Mouse (Mus musculus) heart, embryonic 15.5 days (tissue): ENCODE data around the gene Sned1. TPM values are rescaled to one million over a fixed set of nuclear protein-coding genes. Genes with fewer than 3 reads are reported as not detected.
A peak's percentile ranks its signal among the peaks of the same experiment; 100 is the strongest.

Experiments
- ATAC-seq: fragments of 200-750 bp; cut with Nextera tagmentation; replicated peaks from 2 replicates; pipeline ENCODE4 v1.8.0; 2017; ENCODE audit warnings: low read depth, moderate TSS enrichment; ENCODE audit not compliant: insufficient number of reproducible peaks, insufficient read depth, low FRiP score
- H3K27ac ChIP-seq: fragments of 300-500 bp; sonication (generic); 2 replicates; pipeline ENCODE4 v1.5.1; 2015; ENCODE audit warnings: mild to moderate bottlenecking, inconsistent platforms
- H3K27me3 ChIP-seq: fragments of 300-500 bp; sonication (generic); 2 replicates; pipeline ENCODE4 v1.6.1; 2015; ENCODE audit warnings: inconsistent platforms
- H3K36me3 ChIP-seq: fragments of 300-500 bp; sonication (generic); 2 replicates; pipeline ENCODE4 v1.6.1; 2015; ENCODE audit warnings: mild to moderate bottlenecking, inconsistent platforms
- H3K4me1 ChIP-seq: fragments of 300-500 bp; sonication (generic); replicated peaks from 2 replicates; pipeline ENCODE4 v1.6.1; 2015; ENCODE audit warnings: inconsistent platforms
- H3K4me2 ChIP-seq: fragments of 300-500 bp; sonication (generic); 2 replicates; pipeline ENCODE4 v1.6.1; 2015; ENCODE audit warnings: inconsistent platforms, mild to moderate bottlenecking, moderate library complexity
- H3K4me3 ChIP-seq: fragments of 300-500 bp; sonication (generic); 2 replicates; pipeline ENCODE4 v1.5.1; 2015; ENCODE audit warnings: mild to moderate bottlenecking, inconsistent platforms
- H3K9ac ChIP-seq: fragments of 300-500 bp; sonication (generic); 2 replicates; pipeline ENCODE4 v1.6.1; 2015; ENCODE audit warnings: mild to moderate bottlenecking, inconsistent platforms
- H3K9me3 ChIP-seq: fragments of 300-500 bp; sonication (generic); replicated peaks from 2 replicates; pipeline ENCODE4 v1.6.1; 2016; ENCODE audit warnings: inconsistent platforms
- WGBS: fragments of 180-500 bp; shearing (Covaris S2); methylation state at CpG from one replicate; pipeline ENCODE4 v1.1.7; 2015; ENCODE audit warnings: mixed read lengths; 5-methylcytosine and 5-hydroxymethylcytosine counted together
- polyA plus RNA-seq: library from polyadenylated mRNA; unstranded; fragments of >200 nt; fragmentation: Nextera tagmentation; extraction: Ambion mirVana; gene quantifications from 2 replicates; pipeline ENCODE4 v1.2.1, GENCODE M21; 2015

Gene Sned1
- polyA plus RNA-seq, 1 experiment from 2014 or later = 3.0 TPM

DNA sequence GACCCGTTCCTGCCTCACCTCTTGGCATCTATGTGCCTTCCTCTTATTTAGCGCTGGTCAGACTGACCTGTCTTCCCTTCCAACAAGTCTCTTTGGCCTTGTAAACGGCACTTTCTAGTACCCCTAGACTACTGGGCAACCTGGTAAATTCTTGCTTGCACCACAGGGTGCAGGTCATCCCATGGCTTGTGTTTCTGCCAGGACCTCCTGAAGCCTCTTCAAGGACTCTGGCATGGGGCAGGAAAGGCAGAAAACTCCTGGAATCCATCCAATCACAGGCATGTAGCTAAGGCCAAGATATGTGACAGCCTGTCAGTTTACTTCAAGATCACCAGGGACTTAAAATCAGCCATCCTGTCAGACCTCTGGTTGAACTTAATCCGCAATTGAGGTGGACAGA lies 6.0 kb upstream of the Sned1 start:
- Histone ChIP-seq H3K9ac (no peak overlapping the region), H3K4me1 (peaks cover 15% of the 10 kb centered on the region; the same call in 1 of the 2 replicates), H3K36me3 (no peaks in the 10 kb centered on the region), H3K4me3 (no peak overlapping the region), H3K27ac (no peak overlapping the region), H3K4me2 (no peak overlapping the region), H3K9me3 (no peaks in the 10 kb centered on the region), H3K27me3 (peaks cover 4% of the 10 kb centered on the region)
- 69% methylated on average over 4 of the region's 4 CpGs for WGBS
- ATAC-seq = no peak

DNA sequence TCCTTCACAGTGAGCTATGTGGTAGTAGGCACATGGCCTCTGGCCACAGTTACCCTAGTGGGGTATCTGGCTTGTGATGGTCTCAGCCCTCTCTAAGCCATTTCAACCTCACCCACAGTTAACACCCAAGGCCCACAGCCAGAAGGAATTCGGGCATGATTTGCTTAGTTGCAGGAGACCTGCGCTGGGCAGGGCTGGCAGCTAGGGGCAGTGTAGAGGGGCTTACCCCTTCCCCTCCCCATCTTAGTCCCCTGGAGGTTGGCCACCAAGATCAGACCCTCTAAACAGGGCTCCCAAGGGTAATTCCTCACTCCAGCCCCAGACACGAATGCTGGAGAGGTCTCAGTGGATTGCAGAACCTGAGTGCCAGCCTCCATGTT lies 894 bp downstream of the Sned1 start:
- Histone ChIP-seq H3K36me3 (no peaks in the 10 kb centered on the region), H3K27ac (no peak overlapping the region), H3K9me3 (no peaks in the 10 kb centered on the region), H3K4me2 (peak overlapping the region; percentile 96), H3K4me3 (peak overlapping the region; percentile 60), H3K9ac (peak overlapping the region; percentile 53), H3K27me3 (peaks cover 29% of the 10 kb centered on the region), H3K4me1 (peaks cover 13% of the 10 kb centered on the region)
- no peak for ATAC-seq
- WGBS = 9% methylated on average over 3 of the region's 3 CpGs

DNA sequence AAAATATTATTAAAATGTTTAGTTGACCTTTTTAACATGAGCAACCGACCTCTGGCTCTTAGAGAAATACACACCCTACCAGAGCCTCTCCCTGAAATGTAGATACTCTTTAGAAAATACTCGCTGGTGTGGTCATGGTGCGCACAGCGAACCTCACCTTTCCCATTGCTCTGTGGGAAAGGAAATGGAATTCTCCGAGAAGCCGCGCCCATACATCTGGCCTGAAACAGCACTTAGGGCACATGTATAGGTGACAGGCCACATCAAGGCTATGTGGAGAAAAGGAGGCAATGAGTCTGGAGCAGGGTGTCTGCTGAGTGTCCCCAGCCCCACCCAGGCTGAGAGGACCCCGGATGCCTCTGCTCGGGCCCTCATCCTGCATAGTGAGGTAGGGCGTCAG lies 2.0 kb downstream of the Sned1 start:
- Histone ChIP-seq H3K4me3 (no peak overlapping the region), H3K36me3 (no peaks in the 10 kb centered on the region), H3K9ac (no peak overlapping the region), H3K9me3 (no peaks in the 10 kb centered on the region), H3K27me3 (peaks cover 29% of the 10 kb centered on the region), H3K4me2 (no peak overlapping the region), H3K4me1 (peaks cover 13% of the 10 kb centered on the region), H3K27ac (no peak overlapping the region)
- WGBS = 86% methylated on average over 10 of the region's 10 CpGs
- ATAC-seq = no peak

- Histone ChIP-seq H3K4me3 (no peak overlapping the region), H3K27ac (no peak overlapping the region), H3K9me3 (no peaks in the 10 kb centered on the region), H3K4me1 (peaks cover 13% of the 10 kb centered on the region), H3K9ac (no peak overlapping the region), H3K4me2 (no peak overlapping the region), H3K27me3 (peaks cover 29% of the 10 kb centered on the region), H3K36me3 (no peaks in the 10 kb centered on the region)
- ATAC-seq = no peak
- WGBS = 42% methylated on average over 4 of the region's 4 CpGs
Measured at GRCm38 (mm10) chr1:93238201-93238600, 2.6 kb downstream of the Sned1 start.

- Histone ChIP-seq H3K4me2 (no peak overlapping the region), H3K27ac (no peak overlapping the region), H3K27me3 (no peaks in the 10 kb centered on the region), H3K9me3 (no peaks in the 10 kb centered on the region), H3K4me3 (no peak overlapping the region), H3K4me1 (peaks cover 5% of the 10 kb centered on the region; the same call in 1 of the 2 replicates), H3K36me3 (no peaks in the 10 kb centered on the region), H3K9ac (no peak overlapping the region)
- WGBS = 32% methylated on average over 2 of the region's 2 CpGs
- 0 out of 2 replicates have a peak, but pooled peaks have one; percentile 66 for ATAC-seq
Measured at GRCm38 (mm10) chr1:93245936-93246335, 10.3 kb downstream of the Sned1 start.

DNA sequence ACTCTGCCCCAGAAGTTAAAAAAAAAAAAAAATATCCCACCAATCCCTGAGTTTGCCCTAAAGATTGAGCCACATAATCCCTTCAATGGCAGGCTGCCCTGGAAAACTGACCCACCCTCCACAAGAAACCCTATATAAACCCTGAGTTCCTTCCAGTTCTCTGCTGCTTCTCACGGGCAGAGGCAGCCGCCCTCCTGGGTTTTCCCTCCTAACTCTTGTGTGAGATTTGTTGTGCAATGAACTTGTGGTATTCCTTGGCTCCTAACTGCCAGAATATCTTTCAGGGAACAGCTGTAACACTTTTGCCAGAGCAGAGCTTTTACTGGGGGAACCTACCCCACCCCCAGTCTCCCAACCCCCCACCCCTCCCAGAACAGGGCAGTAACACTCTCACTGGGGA lies 16.9 kb downstream of the Sned1 start:
- no peaks in the 10 kb centered on the region for H3K36me3 ChIP-seq
- H3K4me3 ChIP-seq = no peak overlapping the region
- no peaks in the 10 kb centered on the region for H3K9me3 ChIP-seq
- H3K27ac ChIP-seq = no peak overlapping the region
- no peak overlapping the region for H3K4me2 ChIP-seq
- no peaks in the 10 kb centered on the region for H3K4me1 ChIP-seq
- no peak overlapping the region for H3K9ac ChIP-seq
- 47% methylated on average over 2 of the region's 2 CpGs for WGBS
- ATAC-seq = no peak
- no peaks in the 10 kb centered on the region for H3K27me3 ChIP-seq

DNA sequence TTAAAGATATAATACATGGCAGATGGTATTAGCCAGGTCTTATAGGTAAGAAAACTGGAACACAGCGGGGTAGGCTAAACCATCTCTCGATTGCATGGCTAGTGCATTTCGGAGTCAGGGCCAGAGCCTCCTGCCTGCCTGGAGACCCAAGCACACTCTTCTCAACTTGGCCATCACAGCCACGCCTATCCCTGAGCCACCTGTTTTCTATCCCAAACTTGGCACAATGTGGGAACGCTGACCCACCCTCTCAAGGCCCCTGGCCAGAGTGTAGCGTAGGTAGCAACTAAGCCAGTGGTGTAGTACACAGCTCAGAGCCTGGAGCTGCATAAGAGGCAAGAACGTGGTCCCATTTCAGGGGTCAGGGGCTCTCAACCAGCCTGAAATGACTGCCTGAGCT lies 20.1 kb downstream of the Sned1 start:
- no peak for ATAC-seq
- Histone ChIP-seq H3K9ac (no peak overlapping the region), H3K4me2 (no peak overlapping the region), H3K9me3 (no peaks in the 10 kb centered on the region), H3K27ac (no peak overlapping the region), H3K4me3 (no peak overlapping the region), H3K27me3 (no peaks in the 10 kb centered on the region), H3K36me3 (no peaks in the 10 kb centered on the region), H3K4me1 (no peaks in the 10 kb centered on the region)
- 85% methylated on average over 7 of the region's 7 CpGs for WGBS

- no peaks in the 10 kb centered on the region for H3K9me3 ChIP-seq
- no peaks in the 10 kb centered on the region for H3K4me1 ChIP-seq
- H3K4me3 ChIP-seq = no peak overlapping the region
- H3K4me2 ChIP-seq = no peak overlapping the region
- ATAC-seq = no peak
- WGBS = 67% methylated on average over 1 of the region's 1 CpGs
- H3K27ac ChIP-seq = no peak overlapping the region
- H3K9ac ChIP-seq = no peak overlapping the region
- H3K36me3 ChIP-seq = no peaks in the 10 kb centered on the region
- H3K27me3 ChIP-seq = no peaks in the 10 kb centered on the region
Measured at GRCm38 (mm10) chr1:93257560-93257959, 21.9 kb downstream of the Sned1 start.

DNA sequence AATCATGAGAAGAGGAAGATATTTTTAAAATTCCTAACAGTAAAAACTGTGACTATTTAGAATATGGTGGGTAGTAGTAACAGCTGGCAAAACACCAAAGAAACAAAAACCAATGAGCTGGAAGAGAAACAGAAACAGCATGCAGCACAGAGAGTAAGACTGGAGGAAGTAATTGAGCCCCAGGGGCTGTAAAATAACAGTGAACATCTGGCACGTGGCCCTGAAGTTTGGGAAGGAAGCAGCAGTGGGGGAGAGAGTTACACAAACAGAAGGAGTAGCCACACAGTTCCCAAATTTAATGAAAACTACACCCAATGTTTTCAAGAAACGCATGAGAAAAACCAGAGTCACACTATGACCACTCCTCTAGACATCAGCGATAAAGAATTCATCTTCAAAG lies 31.6 kb downstream of the Sned1 start:
- Histone ChIP-seq H3K4me1 (no peaks in the 10 kb centered on the region), H3K27ac (no peak overlapping the region), H3K4me3 (no peak overlapping the region), H3K9me3 (no peaks in the 10 kb centered on the region), H3K36me3 (no peaks in the 10 kb centered on the region), H3K4me2 (no peak overlapping the region), H3K27me3 (no peaks in the 10 kb centered on the region), H3K9ac (no peak overlapping the region)
- ATAC-seq = no peak
- WGBS = 34% methylated on average over 3 of the region's 3 CpGs

DNA sequence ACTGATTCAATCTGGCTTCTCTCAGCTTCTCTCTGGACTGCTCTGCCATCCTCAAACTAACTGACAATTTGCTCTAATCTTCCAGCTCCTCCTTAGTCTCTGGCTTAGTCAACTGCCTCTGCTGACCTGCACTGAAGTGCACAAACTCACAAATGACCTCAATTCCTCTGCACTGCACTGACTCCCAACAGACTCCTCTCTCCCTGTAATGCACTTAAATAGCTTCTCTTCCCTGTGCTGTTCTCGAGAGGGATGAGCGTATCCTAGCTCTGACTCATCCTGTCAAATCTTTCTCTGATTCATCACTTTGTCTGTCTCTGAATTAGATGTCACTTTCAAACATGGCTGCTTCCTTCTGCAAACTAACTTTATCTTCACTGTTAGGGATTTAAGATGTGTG lies 32.6 kb downstream of the Sned1 start:
- Histone ChIP-seq H3K9ac (no peak overlapping the region), H3K36me3 (no peaks in the 10 kb centered on the region), H3K9me3 (no peaks in the 10 kb centered on the region), H3K27ac (no peak overlapping the region), H3K27me3 (no peaks in the 10 kb centered on the region), H3K4me3 (no peak overlapping the region), H3K4me2 (no peak overlapping the region), H3K4me1 (no peaks in the 10 kb centered on the region)
- ATAC-seq = no peak
- WGBS = 80% methylated on average over 2 of the region's 2 CpGs

DNA sequence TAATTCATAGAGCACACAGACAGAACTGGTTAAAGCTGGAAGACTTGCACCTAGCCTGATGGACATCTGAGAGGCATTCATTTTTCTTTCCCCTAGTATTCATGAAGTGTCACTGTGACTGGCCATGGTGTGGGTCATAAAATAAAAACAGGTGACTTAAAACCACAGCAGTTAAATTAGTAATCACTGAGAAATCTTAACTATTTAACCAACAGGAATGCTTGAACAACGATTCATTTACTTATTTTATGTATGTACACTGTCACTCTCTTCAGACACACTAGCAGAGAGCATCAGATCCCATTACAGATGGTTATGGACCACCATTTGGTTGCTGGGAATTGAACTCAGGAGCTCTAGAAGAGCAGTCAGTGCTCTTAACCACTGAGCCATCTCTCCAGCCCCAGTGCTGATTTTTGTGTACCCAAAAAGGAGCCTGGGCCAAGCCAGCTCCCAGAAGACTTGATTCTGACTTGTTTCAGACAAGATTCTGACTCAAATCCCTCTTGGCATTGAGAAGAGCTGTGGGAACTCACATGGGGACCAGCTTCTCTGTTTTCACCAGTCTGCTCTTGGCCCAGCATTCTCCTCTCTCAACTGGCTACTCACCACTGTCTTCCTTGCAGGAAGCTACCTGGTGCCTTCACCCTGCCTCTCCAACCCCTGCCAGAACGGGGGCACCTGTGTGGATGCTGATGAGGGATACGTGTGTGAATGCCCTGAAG lies 35.0 kb downstream of the Sned1 start:
- WGBS = 54% methylated on average over 3 of the region's 3 CpGs
- H3K36me3 ChIP-seq = no peaks in the 10 kb centered on the region
- no peak overlapping the region for H3K27ac ChIP-seq
- ATAC-seq = no peak
- H3K4me1 ChIP-seq = no peaks in the 10 kb centered on the region
- H3K9me3 ChIP-seq = no peaks in the 10 kb centered on the region
- H3K9ac ChIP-seq = no peak overlapping the region
- no peak overlapping the region for H3K4me3 ChIP-seq
- no peak overlapping the region for H3K4me2 ChIP-seq
- no peaks in the 10 kb centered on the region for H3K27me3 ChIP-seq

- H3K9ac ChIP-seq = no peak overlapping the region
- peaks cover 3% of the 10 kb centered on the region; the same call in 1 of the 2 replicates for H3K27me3 ChIP-seq
- ATAC-seq = no peak
- no peaks in the 10 kb centered on the region for H3K9me3 ChIP-seq
- no peaks in the 10 kb centered on the region for H3K36me3 ChIP-seq
- H3K4me2 ChIP-seq = no peak overlapping the region
- no peak overlapping the region for H3K27ac ChIP-seq
- WGBS = 67% methylated on average over 5 of the region's 6 CpGs
- no peak overlapping the region for H3K4me3 ChIP-seq
- no peaks in the 10 kb centered on the region for H3K4me1 ChIP-seq
Measured at GRCm38 (mm10) chr1:93271751-93272150, 36.1 kb downstream of the Sned1 start.
